Mouse (Mus musculus): ENCODE results near the gene Chn1.

Gene Chn1

DNA sequence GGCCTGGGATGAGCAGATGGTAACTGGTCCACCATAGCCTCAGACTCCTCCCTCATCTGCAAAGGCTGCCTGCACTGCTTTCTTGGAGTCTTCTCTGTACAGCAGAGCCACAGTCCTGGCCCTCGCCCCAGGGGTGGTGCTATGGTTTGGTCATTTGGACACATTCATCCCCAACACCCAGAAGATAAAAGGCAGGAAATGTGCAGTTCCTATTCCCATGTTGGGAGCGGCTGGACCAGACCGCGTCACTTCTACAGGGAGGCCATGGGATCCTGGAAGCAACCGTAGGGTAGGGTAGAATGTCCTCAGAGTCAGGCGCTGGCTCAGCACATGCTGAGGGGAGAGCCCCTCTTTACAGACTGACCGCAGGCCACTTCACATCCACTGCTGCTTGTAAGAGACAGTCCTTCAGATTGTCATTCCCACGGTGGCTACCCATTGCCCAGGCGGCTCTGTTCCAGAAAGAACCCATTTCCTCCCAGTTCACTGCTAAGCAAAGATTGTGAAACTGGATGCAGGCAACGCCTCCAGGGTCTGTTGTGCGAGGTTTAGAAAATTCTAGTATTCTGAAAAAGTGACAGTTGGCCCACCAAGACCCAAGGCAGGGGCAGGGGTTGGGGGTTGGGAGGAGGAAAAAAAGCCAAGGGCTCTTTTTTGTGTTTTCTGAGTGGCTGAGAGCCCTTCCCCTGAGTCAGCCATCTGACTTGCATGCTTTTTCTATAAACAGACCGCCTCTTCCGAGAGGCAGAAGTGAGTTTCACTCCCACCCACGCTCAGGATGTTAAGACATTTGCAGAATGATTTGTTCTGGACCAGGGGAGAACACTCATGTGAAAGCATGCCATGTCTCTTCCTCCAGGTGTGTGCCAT is 182.7 kb downstream of the Chn1 start:
- DNase-seq (ENCODE audit: low spot score in 2 of 2) = peak; percentile 69 to 82

GRCm38 (mm10) chr2:73591246-73591645 is 183.9 kb downstream of the Chn1 start:
- DNase-seq (ENCODE audit: low spot score in 2 of 2) = no peak

DNA sequence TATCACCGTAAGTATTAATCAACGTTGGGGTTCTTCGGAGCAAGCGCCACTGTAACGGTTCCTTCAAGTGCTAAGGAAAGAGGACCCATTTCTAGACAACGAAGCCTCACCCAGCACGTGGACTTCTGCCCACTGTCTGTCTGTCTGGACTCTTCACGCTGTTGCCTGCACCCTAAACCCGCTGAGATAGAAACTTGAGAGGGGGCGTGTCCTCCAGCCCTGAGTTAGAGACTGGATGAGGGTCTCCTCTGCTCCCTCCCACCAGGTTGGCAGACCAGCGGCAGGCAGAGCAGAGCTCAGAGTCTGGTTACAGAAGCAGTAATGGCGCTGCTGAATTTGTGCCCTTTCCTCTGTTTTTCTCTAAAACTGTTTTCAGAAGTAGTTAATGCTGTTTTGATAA is 185.0 kb downstream of the Chn1 start:
- no peak for DNase-seq (ENCODE audit: low spot score in 2 of 2)

DNA sequence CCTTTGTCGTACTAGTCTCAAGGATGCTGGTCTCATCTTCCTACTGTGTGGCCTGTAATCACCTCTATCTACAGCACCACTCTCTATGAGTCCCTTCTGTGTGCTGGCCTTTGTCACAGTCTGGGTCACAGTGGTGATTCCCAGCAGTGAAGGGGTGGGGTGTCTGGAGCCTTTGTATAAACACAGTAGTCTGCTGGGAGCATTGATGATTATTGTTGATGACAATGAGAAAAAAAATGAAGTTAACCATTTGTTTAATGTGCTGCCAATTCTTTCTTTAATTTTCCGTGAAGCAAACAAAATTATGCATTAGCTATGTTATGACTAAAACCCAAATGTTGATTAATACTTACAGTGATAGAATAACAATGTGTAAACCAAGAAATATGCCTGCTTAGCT is 186.2 kb downstream of the Chn1 start:
- no peak for DNase-seq (ENCODE audit: low spot score in 2 of 2)

GRCm38 (mm10) chr2:73587109-73587506 is 188.0 kb downstream of the Chn1 start:
- no peak for DNase-seq (ENCODE audit: low spot score in 2 of 2)

- no peak for DNase-seq (ENCODE audit: low spot score in 2 of 2)
Measured at GRCm38 (mm10) chr2:73586392-73587108, 188.6 kb downstream of the Chn1 start.

DNA sequence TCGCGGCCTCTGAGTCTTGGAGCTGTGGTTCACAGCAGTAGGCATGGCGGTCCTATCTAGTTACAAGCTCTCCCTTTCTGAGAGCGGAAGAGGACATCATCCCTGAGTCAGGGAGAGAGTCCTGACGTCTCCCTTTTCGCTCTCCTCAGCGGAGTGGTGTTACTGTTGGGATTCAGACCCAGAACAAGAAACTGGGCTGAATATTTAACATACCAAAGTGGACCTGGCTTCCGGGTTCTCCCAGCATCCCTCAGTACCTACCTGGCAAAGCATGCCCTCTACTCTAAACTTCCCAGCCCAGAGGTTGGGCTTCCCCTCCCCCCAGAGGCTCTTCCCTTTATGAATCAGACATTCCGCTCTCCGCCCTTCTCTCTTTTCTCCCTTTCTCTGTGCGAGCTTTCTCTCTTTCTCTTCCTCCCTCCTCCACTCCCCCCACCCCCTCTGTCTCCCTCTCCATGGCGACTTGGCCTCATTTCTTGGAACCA is 189.8 kb downstream of the Chn1 start:
- no peak for DNase-seq (ENCODE audit: low spot score in 2 of 2)

DNA sequence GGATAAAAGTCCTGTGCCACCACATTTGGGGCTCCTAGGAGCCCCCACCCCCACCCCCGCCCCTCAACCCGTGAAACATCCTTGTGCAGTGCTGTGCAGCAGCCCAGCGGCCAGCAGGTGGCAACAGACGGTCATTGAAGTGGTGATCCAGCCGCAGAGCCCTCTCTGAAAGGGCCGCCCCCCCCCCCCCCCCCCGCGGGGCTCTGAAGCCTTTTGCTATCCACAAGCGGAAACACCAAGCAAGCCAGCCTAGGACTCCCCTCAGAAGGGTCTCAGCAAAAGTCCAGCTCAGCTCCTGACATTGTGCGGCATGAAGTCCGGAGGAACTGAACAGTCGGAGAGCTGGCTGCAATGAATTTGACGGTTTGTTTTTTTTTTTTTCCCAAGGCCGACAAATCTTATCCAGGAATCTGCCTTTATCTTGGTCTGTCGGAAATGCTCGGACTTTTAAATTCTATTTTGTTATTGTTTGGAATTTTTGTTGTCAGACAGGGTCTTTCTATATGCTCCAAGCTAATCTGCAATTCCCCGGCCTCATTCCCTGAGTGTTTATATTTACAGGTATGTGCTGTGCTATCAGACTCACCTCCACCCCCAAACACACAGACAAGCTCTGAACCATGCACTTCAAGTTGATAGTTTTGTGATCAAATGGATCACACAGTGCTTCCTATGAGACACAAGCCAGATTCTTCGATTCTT is 190.3 kb downstream of the Chn1 start:
- DNase-seq (ENCODE audit: low spot score in 2 of 2) = peak; percentile 73 to 80

DNA sequence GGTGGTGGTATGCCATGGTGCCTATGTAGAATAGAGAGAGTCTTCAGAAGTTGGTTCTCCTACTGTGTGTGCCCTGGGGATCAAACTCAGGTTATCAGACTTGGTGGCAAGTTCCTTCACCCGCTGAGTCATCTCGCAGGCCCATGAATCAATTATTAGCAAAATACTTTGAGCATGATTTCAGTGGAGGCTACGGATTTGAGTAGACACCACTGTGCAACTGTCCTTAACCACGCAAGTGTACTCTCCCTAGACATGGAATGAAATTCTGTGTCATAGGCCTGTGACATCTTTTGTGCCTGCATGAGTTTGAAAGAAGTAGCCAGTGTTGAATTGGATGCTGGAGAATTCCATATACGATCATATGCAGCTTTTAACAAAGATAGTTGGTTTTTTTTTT is 194.4 kb downstream of the Chn1 start:
- no peak for DNase-seq (ENCODE audit: low spot score in 2 of 2)

GRCm38 (mm10) chr2:73580166-73580565 is 195.0 kb downstream of the Chn1 start, which contains the start of gene Chrna1:
Gene Chrna1 (minus strand): TSS chr2:73580338.
- no peak for DNase-seq (ENCODE audit: low spot score in 2 of 2)

DNA sequence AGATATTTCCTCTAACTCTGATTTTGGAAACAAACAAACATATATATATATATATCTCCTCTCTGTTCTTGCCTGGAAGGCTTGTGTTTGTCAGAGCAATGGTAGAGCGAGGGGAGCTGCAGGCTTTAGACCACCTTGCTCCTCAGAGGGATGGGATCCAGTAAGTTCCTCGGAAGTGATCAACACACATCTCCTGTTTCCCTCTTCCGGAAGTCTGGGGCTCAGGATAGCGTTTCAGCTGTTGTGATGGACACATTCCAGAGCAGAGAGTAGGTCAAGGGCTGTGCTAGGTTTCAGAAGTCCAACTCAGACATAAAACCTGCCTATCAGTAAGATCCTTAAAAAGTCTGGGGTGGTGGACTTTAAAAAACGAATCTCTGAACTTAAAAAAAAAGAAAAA is 196.0 kb downstream of the Chn1 start:
- DNase-seq (ENCODE audit: low spot score in 2 of 2) = no peak

GRCm38 (mm10) chr2:73574418-73574817 is 200.7 kb downstream of the Chn1 start:
- no peak for DNase-seq (ENCODE audit: low spot score in 2 of 2)

- no peak for DNase-seq (ENCODE audit: low spot score in 2 of 2)
Measured at GRCm38 (mm10) chr2:73573556-73573955, 201.6 kb downstream of the Chn1 start.

DNA sequence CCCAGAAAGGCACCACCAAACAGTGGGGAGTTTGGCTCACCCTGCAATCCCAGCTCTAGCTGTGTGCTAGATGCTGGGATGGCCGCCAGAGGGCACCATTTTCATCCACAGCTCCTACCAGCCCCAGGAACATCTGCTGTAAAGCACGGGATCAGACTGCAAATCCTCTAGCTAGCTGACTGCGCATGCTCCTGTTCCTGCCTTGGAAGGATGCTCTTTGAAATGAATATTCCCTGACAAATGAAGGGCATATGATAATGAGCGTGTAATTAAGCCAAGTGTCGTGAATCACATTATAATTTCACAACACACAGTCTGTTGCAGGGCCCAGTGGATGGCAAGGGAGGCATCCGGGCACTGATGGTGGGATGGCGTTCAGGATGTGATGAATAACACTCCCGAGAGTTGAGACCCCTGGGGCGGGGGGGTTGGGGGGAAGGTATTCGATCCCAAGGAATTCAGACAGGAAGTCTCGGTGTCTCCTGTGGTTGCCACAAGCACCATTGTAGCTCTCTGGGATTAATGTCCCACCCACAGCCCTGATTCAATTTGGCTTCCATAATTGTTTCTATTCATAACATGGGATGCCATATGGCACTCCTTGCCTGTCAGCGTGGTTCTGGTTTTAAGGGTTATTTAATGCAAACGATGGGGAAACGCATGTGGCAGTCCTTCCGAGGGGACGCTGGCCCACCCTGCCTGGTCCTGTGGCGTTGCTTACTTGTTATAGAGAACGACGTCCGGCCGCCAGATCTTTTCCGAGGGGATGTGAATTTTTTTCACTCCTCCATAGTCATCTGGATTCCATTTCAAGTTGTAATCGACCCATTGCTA is 202.4 kb downstream of the Chn1 start:
- peak; percentile 85 to 86 for DNase-seq (ENCODE audit: low spot score in 2 of 2)

DNA sequence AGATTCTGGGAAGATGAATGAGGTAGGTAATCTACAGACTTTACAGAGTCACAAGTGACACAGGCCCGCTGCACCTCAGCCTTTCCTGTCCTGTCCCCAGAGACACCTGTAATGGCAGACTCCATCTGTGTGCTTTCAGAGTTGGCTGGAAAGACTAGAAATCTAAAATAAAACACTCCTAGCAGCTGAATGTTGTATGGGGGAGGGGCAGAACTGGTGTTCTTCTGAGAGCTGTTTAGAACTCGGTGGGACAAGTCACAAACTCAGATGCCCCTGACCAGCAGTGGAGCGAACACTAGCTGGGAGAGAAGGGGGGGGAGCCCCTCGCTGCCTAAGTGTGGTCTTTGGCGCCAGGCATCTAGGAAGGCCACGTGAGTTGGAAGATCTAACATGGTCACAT is 203.2 kb downstream of the Chn1 start:
- DNase-seq (ENCODE audit: low spot score in 2 of 2) = no peak

GRCm38 (mm10) chr2:73571304-73571703 is 203.8 kb downstream of the Chn1 start:
- DNase-seq (ENCODE audit: low spot score in 2 of 2) = no peak

GRCm38 (mm10) chr2:73566989-73567605 is 208.0 kb downstream of the Chn1 start:
- no peak for DNase-seq (ENCODE audit: low spot score in 2 of 2)

DNA sequence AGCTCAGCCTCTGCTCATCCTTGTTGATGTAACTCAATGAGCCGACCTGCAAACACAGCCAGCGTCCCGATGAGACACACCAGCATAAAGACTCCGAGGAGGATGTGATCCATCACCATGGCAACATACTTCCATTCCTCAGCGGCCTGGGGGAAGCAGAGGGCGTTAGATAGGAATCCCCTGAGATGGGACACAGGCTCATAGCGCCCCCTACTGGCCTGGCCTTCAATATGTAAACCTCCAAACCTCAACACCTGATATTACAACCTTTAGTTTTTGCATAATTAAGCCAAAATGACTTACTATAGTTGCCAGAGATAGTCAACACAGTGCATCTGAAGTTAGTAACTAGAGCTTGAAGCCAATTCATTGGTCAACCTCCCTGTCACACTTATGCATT is 209.0 kb downstream of the Chn1 start:
- DNase-seq (ENCODE audit: low spot score in 2 of 2) = no peak

GRCm38 (mm10) chr2:73563690-73564089 is 211.5 kb downstream of the Chn1 start:
- DNase-seq (ENCODE audit: low spot score in 2 of 2) = no peak

- DNase-seq (ENCODE audit: low spot score in 2 of 2) = no peak
Measured at GRCm38 (mm10) chr2:73562656-73563055, 212.5 kb downstream of the Chn1 start.

GRCm38 (mm10) chr2:73561665-73562063 is 213.5 kb downstream of the Chn1 start:
- no peak for DNase-seq (ENCODE audit: low spot score in 2 of 2)

Data from right cerebral cortex, postnatal 36 days (tissue).